Mouse (Mus musculus): ENCODE results near the gene Rtl6. TPM values are rescaled to one million over a fixed set of nuclear protein-coding genes. Genes with fewer than 3 reads are reported as not detected.

Gene Rtl6
- 1 to 10 TPM; 4.7 to 5.4 TPM for total RNA-seq (2023)

DNA sequence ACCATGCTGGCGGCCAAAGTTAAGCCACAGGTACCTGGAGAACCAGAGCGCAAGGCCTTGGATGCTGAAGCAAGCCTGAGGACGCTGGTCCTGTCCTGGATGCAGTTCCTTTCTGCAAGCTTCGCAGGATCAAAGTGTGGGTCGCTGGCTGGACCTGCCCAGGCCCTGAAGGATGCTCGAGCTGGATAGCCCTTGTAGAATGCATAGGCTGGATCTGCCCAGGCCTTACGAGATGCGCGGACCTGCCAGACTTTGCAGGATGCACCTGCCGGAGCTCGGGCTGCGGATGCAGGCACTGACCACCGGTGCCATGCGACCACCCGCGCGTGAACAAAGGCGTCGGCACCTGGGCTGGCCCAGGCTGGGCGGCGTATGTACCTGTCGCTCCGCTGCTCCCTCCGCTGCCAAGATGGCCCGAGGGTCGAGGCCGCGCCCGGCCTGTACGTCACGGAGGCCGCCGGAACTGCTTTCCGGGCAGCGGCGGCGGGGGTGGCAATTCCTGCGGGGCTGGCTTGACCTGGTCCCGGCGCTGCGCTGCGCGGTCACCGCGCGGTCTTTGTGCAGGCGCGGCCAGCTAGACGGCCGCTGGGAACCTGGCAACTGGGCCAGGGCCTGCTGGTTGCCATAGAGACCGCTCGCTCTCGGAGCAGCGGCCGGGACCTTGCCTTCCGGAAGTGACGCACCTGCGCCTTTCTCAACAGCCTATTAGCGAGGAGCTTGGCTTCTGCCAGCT lies at the start of gene Rtl6:
TSS of gene Rtl6 (minus strand) at position 635 of the 733 bp plus-strand sequence.

Other genes with a start within 250 kb of the Rtl6 start
- 100 to 1,000 TPM; 125 to 130 TPM for gene Parvg, start 233.8 kb downstream of the Rtl6 start, total RNA-seq (2023)
- under 1 TPM in 1 of 2 experiments, not detected in 1; 0.10 TPM for gene Shisal1, start 110.7 kb downstream of the Rtl6 start, total RNA-seq (2023)
- 1 to 10 TPM; 6.3 to 6.4 TPM for gene Prr5, start 111.8 kb upstream of the Rtl6 start, total RNA-seq (2023)
- gene Arhgap8, start 162.2 kb upstream of the Rtl6 start, total RNA-seq (2023): not detected

All from monocyte, adult 59 days (primary cell).